Mouse (Mus musculus): ENCODE measurements around the gene Wbp4. TPM values are rescaled to one million over a fixed set of nuclear protein-coding genes. Genes with fewer than 3 reads are reported as not detected.

Gene Wbp4
- polyA plus RNA-seq, 1 experiment from 2014 or later = 69.4 TPM

- 79% methylated on average over 8 of the region's 8 CpGs for WGBS
- Histone ChIP-seq H3K27ac (replicated peaks; ENCODE audit: low read depth, low read length) (no peak overlapping the region), H3K27me3 (ENCODE audit: control insufficient read depth, insufficient read depth, low read length) (no peaks in the 10 kb centered on the region), H3K4me1 (ENCODE audit: control insufficient read depth, insufficient read depth, low read length) (no peaks in the 10 kb centered on the region), H3K36me3 (replicated peaks; ENCODE audit: control insufficient read depth, insufficient read depth, low read depth, low read length) (no peaks in the 10 kb centered on the region), H3K9ac (replicated peaks; ENCODE audit: low read length) (no peak overlapping the region), H3K4me3 (ENCODE audit: low read depth, low read length) (no peak overlapping the region), H3K9me3 (replicated peaks; ENCODE audit: control insufficient read depth, low read length) (no peaks in the 10 kb centered on the region), H3K4me2 (ENCODE audit: low read depth, low read length) (no peak overlapping the region)
- ATAC-seq (replicated peaks; ENCODE audit: insufficient number of reproducible peaks, low FRiP score, low TSS enrichment, low read depth) = no peak
- no peak for DNase-seq (ENCODE audit: low spot score)
Observed at GRCm38 (mm10) chr14:79515511-79516242, 34.4 kb upstream of the Wbp4 start.

GRCm38 (mm10) chr14:79515100-79515499, 33.8 kb upstream of the Wbp4 start:
- Histone ChIP-seq H3K4me3 (ENCODE audit: low read depth, low read length) (no peak overlapping the region), H3K4me2 (ENCODE audit: low read depth, low read length) (no peak overlapping the region), H3K27ac (replicated peaks; ENCODE audit: low read depth, low read length) (no peak overlapping the region), H3K4me1 (ENCODE audit: control insufficient read depth, insufficient read depth, low read length) (no peaks in the 10 kb centered on the region), H3K9ac (replicated peaks; ENCODE audit: low read length) (no peak overlapping the region), H3K27me3 (ENCODE audit: control insufficient read depth, insufficient read depth, low read length) (no peaks in the 10 kb centered on the region), H3K9me3 (replicated peaks; ENCODE audit: control insufficient read depth, low read length) (no peaks in the 10 kb centered on the region), H3K36me3 (replicated peaks; ENCODE audit: control insufficient read depth, insufficient read depth, low read depth, low read length) (no peaks in the 10 kb centered on the region)
- 87% methylated on average over 8 of the region's 8 CpGs for WGBS
- ATAC-seq (replicated peaks; ENCODE audit: insufficient number of reproducible peaks, low FRiP score, low TSS enrichment, low read depth) (no peak), DNase-seq (ENCODE audit: low spot score) (no peak)

GRCm38 (mm10) chr14:79513951-79514350, 32.6 kb upstream of the Wbp4 start:
- H3K4me3 ChIP-seq (ENCODE audit: low read depth, low read length) = no peak overlapping the region
- ATAC-seq (replicated peaks; ENCODE audit: insufficient number of reproducible peaks, low FRiP score, low TSS enrichment, low read depth) (no peak), DNase-seq (ENCODE audit: low spot score) (no peak)
- H3K4me1 ChIP-seq (ENCODE audit: control insufficient read depth, insufficient read depth, low read length) = no peaks in the 10 kb centered on the region
- no peaks in the 10 kb centered on the region for H3K9me3 ChIP-seq (replicated peaks; ENCODE audit: control insufficient read depth, low read length)
- no peaks in the 10 kb centered on the region for H3K27me3 ChIP-seq (ENCODE audit: control insufficient read depth, insufficient read depth, low read length)
- H3K27ac ChIP-seq (replicated peaks; ENCODE audit: low read depth, low read length) = no peak overlapping the region
- H3K4me2 ChIP-seq (ENCODE audit: low read depth, low read length) = no peak overlapping the region
- 71% methylated on average over 2 of the region's 2 CpGs for WGBS
- H3K36me3 ChIP-seq (replicated peaks; ENCODE audit: control insufficient read depth, insufficient read depth, low read depth, low read length) = no peaks in the 10 kb centered on the region
- no peak overlapping the region for H3K9ac ChIP-seq (replicated peaks; ENCODE audit: low read length)

GRCm38 (mm10) chr14:79511521-79511920, 30.2 kb upstream of the Wbp4 start:
- no peak overlapping the region for H3K4me3 ChIP-seq (ENCODE audit: low read depth, low read length)
- no peaks in the 10 kb centered on the region for H3K27me3 ChIP-seq (ENCODE audit: control insufficient read depth, insufficient read depth, low read length)
- no peak overlapping the region for H3K9ac ChIP-seq (replicated peaks; ENCODE audit: low read length)
- WGBS = 69% methylated on average over 1 of the region's 1 CpGs
- H3K9me3 ChIP-seq (replicated peaks; ENCODE audit: control insufficient read depth, low read length) = no peaks in the 10 kb centered on the region
- no peaks in the 10 kb centered on the region for H3K36me3 ChIP-seq (replicated peaks; ENCODE audit: control insufficient read depth, insufficient read depth, low read depth, low read length)
- H3K4me1 ChIP-seq (ENCODE audit: control insufficient read depth, insufficient read depth, low read length) = no peaks in the 10 kb centered on the region
- no peak overlapping the region for H3K27ac ChIP-seq (replicated peaks; ENCODE audit: low read depth, low read length)
- ATAC-seq (replicated peaks; ENCODE audit: insufficient number of reproducible peaks, low FRiP score, low TSS enrichment, low read depth) (no peak), DNase-seq (ENCODE audit: low spot score) (no peak)
- H3K4me2 ChIP-seq (ENCODE audit: low read depth, low read length) = no peak overlapping the region

GRCm38 (mm10) chr14:79508662-79509305, 27.5 kb upstream of the Wbp4 start:
- Histone ChIP-seq H3K9me3 (replicated peaks; ENCODE audit: control insufficient read depth, low read length) (no peaks in the 10 kb centered on the region), H3K9ac (replicated peaks; ENCODE audit: low read length) (no peak overlapping the region), H3K27me3 (ENCODE audit: control insufficient read depth, insufficient read depth, low read length) (no peaks in the 10 kb centered on the region), H3K4me3 (ENCODE audit: low read depth, low read length) (no peak overlapping the region), H3K27ac (replicated peaks; ENCODE audit: low read depth, low read length) (no peak overlapping the region), H3K4me2 (ENCODE audit: low read depth, low read length) (no peak overlapping the region), H3K36me3 (replicated peaks; ENCODE audit: control insufficient read depth, insufficient read depth, low read depth, low read length) (no peaks in the 10 kb centered on the region), H3K4me1 (ENCODE audit: control insufficient read depth, insufficient read depth, low read length) (no peaks in the 10 kb centered on the region)
- no peak for ATAC-seq (replicated peaks; ENCODE audit: insufficient number of reproducible peaks, low FRiP score, low TSS enrichment, low read depth)
- WGBS = 71% methylated on average over 9 of the region's 9 CpGs
- DNase-seq (ENCODE audit: low spot score) = no peak

- no peak overlapping the region for H3K4me3 ChIP-seq (ENCODE audit: low read depth, low read length)
- H3K27ac ChIP-seq (replicated peaks; ENCODE audit: low read depth, low read length) = no peak overlapping the region
- no peak overlapping the region for H3K4me2 ChIP-seq (ENCODE audit: low read depth, low read length)
- no peak for DNase-seq (ENCODE audit: low spot score)
- no peak for ATAC-seq (replicated peaks; ENCODE audit: insufficient number of reproducible peaks, low FRiP score, low TSS enrichment, low read depth)
- 67% methylated on average over 1 of the region's 1 CpGs for WGBS
- no peaks in the 10 kb centered on the region for H3K4me1 ChIP-seq (ENCODE audit: control insufficient read depth, insufficient read depth, low read length)
- H3K9me3 ChIP-seq (replicated peaks; ENCODE audit: control insufficient read depth, low read length) = no peaks in the 10 kb centered on the region
- no peaks in the 10 kb centered on the region for H3K36me3 ChIP-seq (replicated peaks; ENCODE audit: control insufficient read depth, insufficient read depth, low read depth, low read length)
- no peak overlapping the region for H3K9ac ChIP-seq (replicated peaks; ENCODE audit: low read length)
- H3K27me3 ChIP-seq (ENCODE audit: control insufficient read depth, insufficient read depth, low read length) = no peaks in the 10 kb centered on the region
Observed at GRCm38 (mm10) chr14:79507846-79508245, 26.5 kb upstream of the Wbp4 start.

- no peak overlapping the region for H3K9ac ChIP-seq (replicated peaks; ENCODE audit: low read length)
- H3K27ac ChIP-seq (replicated peaks; ENCODE audit: low read depth, low read length) = no peak overlapping the region
- no peak overlapping the region for H3K4me2 ChIP-seq (ENCODE audit: low read depth, low read length)
- no peaks in the 10 kb centered on the region for H3K9me3 ChIP-seq (replicated peaks; ENCODE audit: control insufficient read depth, low read length)
- WGBS = 63% methylated on average over 9 of the region's 9 CpGs
- no peak; the same call in 1 of the 2 replicates for ATAC-seq (replicated peaks; ENCODE audit: insufficient number of reproducible peaks, low FRiP score, low TSS enrichment, low read depth)
- no peak overlapping the region for H3K4me3 ChIP-seq (ENCODE audit: low read depth, low read length)
- H3K36me3 ChIP-seq (replicated peaks; ENCODE audit: control insufficient read depth, insufficient read depth, low read depth, low read length) = no peaks in the 10 kb centered on the region
- H3K27me3 ChIP-seq (ENCODE audit: control insufficient read depth, insufficient read depth, low read length) = no peaks in the 10 kb centered on the region
- no peak for DNase-seq (ENCODE audit: low spot score)
- no peaks in the 10 kb centered on the region for H3K4me1 ChIP-seq (ENCODE audit: control insufficient read depth, insufficient read depth, low read length)
Observed at GRCm38 (mm10) chr14:79506207-79506606, 24.9 kb upstream of the Wbp4 start.

GRCm38 (mm10) chr14:79504246-79505006, 23.1 kb upstream of the Wbp4 start:
- ATAC-seq (replicated peaks; ENCODE audit: insufficient number of reproducible peaks, low FRiP score, low TSS enrichment, low read depth) = no peak
- 92% methylated on average over 7 of the region's 7 CpGs for WGBS
- H3K4me2 ChIP-seq (ENCODE audit: low read depth, low read length) = no peak overlapping the region

More at GRCm38 (mm10) chr14:79504246-79505006, 23.1 kb upstream of the Wbp4 start:
- Histone ChIP-seq H3K27me3 (ENCODE audit: control insufficient read depth, insufficient read depth, low read length) (no peaks in the 10 kb centered on the region), H3K27ac (replicated peaks; ENCODE audit: low read depth, low read length) (no peak overlapping the region), H3K9me3 (replicated peaks; ENCODE audit: control insufficient read depth, low read length) (no peaks in the 10 kb centered on the region), H3K4me3 (ENCODE audit: low read depth, low read length) (no peak overlapping the region), H3K36me3 (replicated peaks; ENCODE audit: control insufficient read depth, insufficient read depth, low read depth, low read length) (no peaks in the 10 kb centered on the region), H3K4me1 (ENCODE audit: control insufficient read depth, insufficient read depth, low read length) (no peaks in the 10 kb centered on the region), H3K9ac (replicated peaks; ENCODE audit: low read length) (no peak overlapping the region)
- no peak for DNase-seq (ENCODE audit: low spot score)
